Mouse (Mus musculus) midbrain, embryonic 12.5 days (tissue): ENCODE results near the gene Purb. TPM values are rescaled to one million over a fixed set of nuclear protein-coding genes. Genes with fewer than 3 reads are reported as not detected.
"Not testable (repeated sequence)": the region's sequence is repeated elsewhere in the genome, so short reads cannot be mapped to it uniquely, and the experiment has no call there.

Experiments
- ATAC-seq: fragments of 200-750 bp; cut with Nextera tagmentation; 2 replicates; pipeline ENCODE4 v1.8.0; 2017; ENCODE audit warnings: low read depth, moderate TSS enrichment, moderate library complexity; ENCODE audit not compliant: low FRiP score
- H3K27ac ChIP-seq: fragments of 300-500 bp; sonication (generic); replicated peaks from 2 replicates; pipeline ENCODE4 v1.5.1; 2016; ENCODE audit warnings: mild to moderate bottlenecking
- H3K27me3 ChIP-seq: fragments of 300-500 bp; sonication (generic); 2 replicates; pipeline ENCODE4 v1.6.1; 2016; ENCODE audit warnings: mild to moderate bottlenecking
- H3K36me3 ChIP-seq: fragments of 300-500 bp; sonication (generic); 2 replicates; pipeline ENCODE4 v1.6.1; 2016
- H3K4me1 ChIP-seq: fragments of 300-500 bp; sonication (generic); 2 replicates; pipeline ENCODE4 v1.6.1; 2016
- H3K4me2 ChIP-seq: fragments of 300-500 bp; sonication (generic); replicated peaks from 2 replicates; pipeline ENCODE4 v1.6.1; 2016; ENCODE audit warnings: mild to moderate bottlenecking, moderate library complexity
- H3K4me3 ChIP-seq: fragments of 300-500 bp; sonication (generic); 2 replicates; pipeline ENCODE4 v1.5.1; 2016; ENCODE audit warnings: mild to moderate bottlenecking
- H3K9ac ChIP-seq: fragments of 300-500 bp; sonication (generic); replicated peaks from 2 replicates; pipeline ENCODE4 v1.6.1; 2016; ENCODE audit warnings: mild to moderate bottlenecking, moderate library complexity
- H3K9me3 ChIP-seq: fragments of 300-500 bp; sonication (generic); 2 replicates; pipeline ENCODE4 v1.6.1; 2016; ENCODE audit warnings: mild to moderate bottlenecking
- WGBS: fragments of 180-500 bp; shearing (Covaris S2); methylation state at CpG from one replicate; pipeline ENCODE4 v1.1.7; 2016; 5-methylcytosine and 5-hydroxymethylcytosine counted together
- polyA plus RNA-seq: library from polyadenylated mRNA; unstranded; fragments of >200 nt; fragmentation: Nextera tagmentation; extraction: Ambion mirVana; gene quantifications from 2 replicates; pipeline ENCODE4 v1.2.1, GENCODE M21; 2016

The Purb gene
- polyA plus RNA-seq, 1 experiment from 2014 or later: 16.8 TPM

DNA sequence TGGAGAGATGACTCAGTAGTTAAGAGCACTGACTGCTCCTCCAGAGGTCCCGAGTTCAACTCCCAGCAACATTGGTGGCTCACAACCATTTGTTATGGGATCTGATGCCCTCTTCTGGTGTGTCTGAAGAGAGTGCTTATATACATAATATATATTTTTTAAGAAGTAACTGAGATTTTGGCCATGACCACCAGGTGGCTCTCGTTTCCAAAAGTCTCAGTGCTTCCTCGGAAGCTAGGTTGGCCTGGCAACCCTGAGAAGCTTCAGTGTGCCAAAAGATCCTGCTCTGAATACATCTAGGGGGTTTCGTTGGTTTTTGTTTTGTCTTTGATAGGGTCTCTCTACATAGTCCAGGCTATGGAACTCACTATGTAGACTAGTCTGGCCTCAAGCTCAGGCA lies 10.6 kb downstream of the Purb start:
- Histone ChIP-seq H3K36me3 (peaks cover 28% of the 10 kb centered on the region), H3K27ac (no peak overlapping the region), H3K9ac (no peak overlapping the region), H3K4me1 (peaks cover 10% of the 10 kb centered on the region), H3K4me3 (no peak overlapping the region), H3K27me3 (no peaks in the 10 kb centered on the region), H3K4me2 (no peak overlapping the region), H3K9me3 (no peaks in the 10 kb centered on the region)
- 33% methylated on average over 4 of the region's 4 CpGs for WGBS
- no peak for ATAC-seq

DNA sequence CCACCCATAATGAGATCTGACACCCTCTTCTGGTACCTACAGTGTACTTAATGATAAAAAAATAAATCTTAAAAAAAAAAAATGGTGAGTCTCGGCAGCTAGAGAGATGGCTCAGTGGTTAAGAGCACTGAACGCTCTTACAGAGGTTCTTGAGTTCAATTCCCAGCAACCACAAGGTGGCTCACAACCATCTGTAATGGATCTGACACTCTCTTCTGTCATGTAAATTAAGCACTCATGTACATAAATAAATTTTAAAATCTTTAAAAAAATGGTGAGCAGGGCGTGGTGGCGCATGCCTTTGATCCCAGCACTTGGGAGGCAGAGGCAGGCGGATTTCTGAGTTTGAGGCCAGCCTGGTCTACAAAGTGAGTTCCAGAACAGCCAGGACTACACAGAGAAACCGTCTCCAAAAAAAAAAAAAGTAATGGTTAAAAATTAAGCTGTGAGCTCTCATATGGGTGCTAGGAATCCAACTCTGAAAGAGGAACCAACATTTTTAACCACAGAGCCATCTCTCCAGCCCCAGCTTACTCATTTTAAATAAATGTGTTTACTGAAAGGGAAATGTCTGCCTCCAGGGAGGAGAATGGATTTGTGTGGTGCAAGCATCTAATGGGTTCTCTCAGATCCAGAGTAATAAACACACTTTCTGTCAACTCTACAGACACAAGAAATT lies 12.4 kb downstream of the Purb start:
- no peak for ATAC-seq
- Histone ChIP-seq H3K4me3 (no peak overlapping the region), H3K36me3 (peaks cover 28% of the 10 kb centered on the region), H3K4me2 (no peak overlapping the region), H3K9ac (no peak overlapping the region), H3K9me3 (no peaks in the 10 kb centered on the region), H3K27me3 (no peaks in the 10 kb centered on the region), H3K4me1 (0 out of 2 replicates have a peak, but pooled peaks cover 6% of the 10 kb centered on the region), H3K27ac (no peak overlapping the region)
- 93% methylated on average over 6 of the region's 6 CpGs for WGBS

DNA sequence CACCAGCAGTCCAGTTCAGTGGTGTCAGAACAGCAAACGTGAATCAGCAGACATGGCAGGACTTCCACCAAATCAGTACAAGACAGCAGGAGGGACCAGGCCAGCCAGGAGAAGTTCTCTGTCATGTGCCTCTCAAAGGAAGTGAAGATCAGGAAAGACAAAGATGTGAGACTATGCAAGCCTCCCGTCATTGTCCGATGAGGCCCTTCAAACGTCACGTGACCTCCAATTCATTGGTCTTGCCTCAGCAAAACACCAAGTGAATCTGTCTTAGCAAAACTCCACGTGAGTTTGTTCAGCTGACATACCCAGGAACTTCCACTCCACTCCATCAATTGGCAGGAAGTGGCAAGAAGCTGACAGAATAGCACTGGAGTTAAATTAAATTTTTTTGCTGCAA lies 19.6 kb downstream of the Purb start:
- no peak overlapping the region for H3K4me2 ChIP-seq
- no peaks in the 10 kb centered on the region for H3K27me3 ChIP-seq
- H3K9ac ChIP-seq: no peak overlapping the region
- 84% methylated on average over 6 of the region's 6 CpGs for WGBS
- H3K4me1 ChIP-seq: no peaks in the 10 kb centered on the region
- no peaks in the 10 kb centered on the region for H3K36me3 ChIP-seq
- no peak for ATAC-seq
- H3K27ac ChIP-seq: no peak overlapping the region
- no peak overlapping the region for H3K4me3 ChIP-seq
- no peaks in the 10 kb centered on the region for H3K9me3 ChIP-seq

DNA sequence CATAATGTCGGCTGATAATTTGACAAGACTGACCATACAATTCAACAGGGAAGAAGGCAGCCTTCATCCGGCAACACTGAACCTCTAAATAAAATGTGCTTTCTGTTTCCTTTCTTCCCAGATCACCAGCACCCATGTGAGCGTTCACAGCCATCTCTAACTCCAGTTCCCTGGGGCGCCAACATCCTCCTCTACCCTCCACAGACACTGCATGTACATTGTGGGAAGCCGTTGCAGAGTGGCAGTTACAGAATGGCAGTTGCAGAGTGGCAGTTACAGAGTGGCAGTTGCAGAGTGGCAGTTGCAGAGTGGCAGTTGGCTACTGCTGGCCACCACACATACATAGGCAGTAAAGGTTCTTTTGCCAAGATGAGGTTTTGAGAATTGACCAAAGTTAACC lies 27.6 kb downstream of the Purb start:
- H3K4me3 ChIP-seq, H3K36me3 ChIP-seq, H3K9me3 ChIP-seq, ATAC-seq, H3K27ac ChIP-seq, H3K4me1 ChIP-seq, H3K27me3 ChIP-seq, H3K4me2 ChIP-seq, H3K9ac ChIP-seq: not testable (repeated sequence)
- WGBS: 94% methylated on average over 5 of the region's 5 CpGs

DNA sequence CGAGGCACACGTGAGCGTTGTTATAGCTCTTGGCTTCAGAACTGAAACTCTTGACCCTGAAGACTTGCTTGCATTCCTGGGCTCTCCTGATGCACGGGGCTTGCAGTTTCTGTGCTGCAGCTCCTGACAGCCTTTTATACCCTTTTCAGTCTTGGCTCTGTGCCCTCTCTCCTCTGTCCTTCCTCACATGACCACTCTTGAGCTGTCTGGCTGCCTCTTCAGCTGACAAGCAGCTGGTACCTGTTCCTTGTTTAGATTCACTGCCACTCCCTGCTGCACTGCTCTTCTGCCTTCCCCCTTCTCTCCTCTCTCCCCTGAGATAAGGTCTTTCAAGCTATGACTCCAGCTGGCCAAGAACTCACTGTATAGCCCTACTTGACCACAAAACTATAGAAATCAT lies 28.2 kb downstream of the Purb start:
- WGBS: 90% methylated on average over 4 of the region's 4 CpGs
- H3K27ac ChIP-seq: no peak overlapping the region
- no peak overlapping the region for H3K4me2 ChIP-seq
- no peak for ATAC-seq
- H3K9me3 ChIP-seq: no peaks in the 10 kb centered on the region
- H3K27me3 ChIP-seq: no peaks in the 10 kb centered on the region
- H3K9ac ChIP-seq: no peak overlapping the region
- H3K36me3 ChIP-seq: no peaks in the 10 kb centered on the region
- peaks cover 10% of the 10 kb centered on the region for H3K4me1 ChIP-seq
- no peak overlapping the region for H3K4me3 ChIP-seq

DNA sequence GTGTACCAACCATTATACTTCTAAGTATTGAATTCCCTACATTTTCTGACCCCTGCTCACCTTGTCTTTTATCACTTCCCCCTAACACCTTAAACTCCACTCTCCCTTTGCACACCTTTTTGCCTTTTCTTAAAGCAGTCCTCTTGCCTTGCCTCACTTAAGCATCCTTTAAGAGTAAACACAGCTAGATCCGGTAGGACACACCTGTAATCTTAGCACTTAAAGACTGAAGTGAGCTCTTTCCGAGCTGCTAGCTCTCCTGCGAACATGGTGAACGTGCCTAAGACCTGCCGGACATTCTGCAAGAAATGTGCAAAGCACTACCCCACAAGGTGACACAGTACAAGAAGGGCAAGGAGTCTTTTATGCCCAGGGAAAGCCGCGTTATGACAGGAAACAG lies 29.8 kb downstream of the Purb start:
- no peak overlapping the region for H3K9ac ChIP-seq
- peaks cover 7% of the 10 kb centered on the region; the same call in 1 of the 2 replicates for H3K36me3 ChIP-seq
- no peak overlapping the region for H3K4me2 ChIP-seq
- ATAC-seq: no peak
- H3K27ac ChIP-seq: no peak overlapping the region
- H3K9me3 ChIP-seq: no peaks in the 10 kb centered on the region
- no peaks in the 10 kb centered on the region for H3K27me3 ChIP-seq
- peaks cover 10% of the 10 kb centered on the region for H3K4me1 ChIP-seq
- H3K4me3 ChIP-seq: no peak overlapping the region
- 87% methylated on average over 7 of the region's 7 CpGs for WGBS

DNA sequence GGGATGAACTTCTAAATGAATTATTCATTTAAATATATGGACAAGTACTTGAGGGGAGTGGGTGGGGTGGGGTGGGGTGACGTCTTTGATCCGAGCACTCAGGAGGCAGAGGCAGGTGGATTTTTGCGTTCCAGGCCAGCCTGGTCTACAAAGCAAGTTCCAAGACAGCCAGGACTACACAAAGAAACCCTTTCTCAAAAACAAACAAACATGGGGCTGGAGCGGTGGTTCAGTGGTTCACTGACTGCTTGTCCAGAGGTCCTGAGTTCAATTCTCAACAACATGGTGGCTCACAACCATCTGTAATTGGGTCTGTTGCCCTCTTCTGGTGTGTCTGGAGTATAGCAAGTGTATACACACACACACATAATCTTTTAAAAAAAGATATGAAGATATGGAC lies 30.3 kb downstream of the Purb start:
- no peak for ATAC-seq
- no peak overlapping the region for H3K4me2 ChIP-seq
- H3K9ac ChIP-seq: no peak overlapping the region
- no peaks in the 10 kb centered on the region for H3K27me3 ChIP-seq
- no peak overlapping the region for H3K27ac ChIP-seq
- H3K9me3 ChIP-seq: no peaks in the 10 kb centered on the region
- 77% methylated on average over 4 of the region's 4 CpGs for WGBS
- H3K36me3 ChIP-seq: peaks cover 10% of the 10 kb centered on the region; the same call in 1 of the 2 replicates
- peaks cover 10% of the 10 kb centered on the region for H3K4me1 ChIP-seq
- no peak overlapping the region for H3K4me3 ChIP-seq

DNA sequence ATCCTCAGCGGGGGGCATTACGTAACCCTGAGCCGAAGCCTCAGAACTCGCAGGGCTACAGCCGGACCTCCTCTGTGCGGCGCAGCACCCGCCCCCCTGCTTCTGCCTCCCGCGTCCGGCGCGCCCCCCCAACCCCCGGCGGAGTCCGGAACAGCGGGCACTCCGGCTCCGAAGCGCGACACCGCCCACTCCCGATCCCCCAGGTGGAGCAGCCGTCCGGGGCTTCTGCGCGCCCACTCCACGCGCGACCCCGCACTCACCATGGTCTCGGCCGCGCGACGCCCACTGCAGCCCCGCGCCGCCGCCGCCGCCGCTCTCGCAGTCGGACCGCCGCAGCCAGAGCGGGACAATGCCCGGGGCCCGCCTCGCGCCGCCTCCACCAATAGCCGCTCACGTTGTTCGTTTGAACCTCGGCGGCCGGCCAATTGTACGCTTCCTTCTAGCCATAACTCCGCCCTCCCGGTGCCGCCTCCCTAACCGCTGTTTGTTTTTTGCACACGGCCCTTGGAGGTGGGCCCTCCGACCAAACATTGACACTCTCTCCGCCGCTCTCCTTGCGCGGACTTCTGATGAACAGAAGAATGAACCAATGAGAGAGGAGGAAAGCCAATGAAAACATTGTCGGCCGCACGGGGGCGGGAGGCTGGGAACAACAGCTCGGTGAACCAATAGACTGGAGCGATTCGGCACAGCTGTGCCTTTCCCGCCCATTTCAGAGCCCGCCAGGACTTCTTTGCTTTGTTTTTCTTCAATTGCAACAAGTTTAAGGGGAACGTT lies 31.5 kb downstream of the Purb start, which contains the start of gene H2afv:
H2afv (minus strand) TSS at position 367 of the 777 bp plus-strand sequence.
- H3K9ac ChIP-seq: peak within 1 kb of the TSS; percentile 84
- peak within 1 kb of the TSS; percentile 83 for H3K4me3 ChIP-seq
- H3K27me3 ChIP-seq: no peaks in the 10 kb centered on the region
- under 1% methylated on average over 79 of the region's 80 CpGs for WGBS
- H3K4me1 ChIP-seq: peaks cover 10% of the 10 kb centered on the region
- H3K27ac ChIP-seq: peak within 1 kb of the TSS; percentile 97
- ATAC-seq: peak; percentile 98
- H3K4me2 ChIP-seq: peak within 1 kb of the TSS; percentile 68
- peaks cover 10% of the 10 kb centered on the region; the same call in 1 of the 2 replicates for H3K36me3 ChIP-seq
- no peaks in the 10 kb centered on the region for H3K9me3 ChIP-seq

DNA sequence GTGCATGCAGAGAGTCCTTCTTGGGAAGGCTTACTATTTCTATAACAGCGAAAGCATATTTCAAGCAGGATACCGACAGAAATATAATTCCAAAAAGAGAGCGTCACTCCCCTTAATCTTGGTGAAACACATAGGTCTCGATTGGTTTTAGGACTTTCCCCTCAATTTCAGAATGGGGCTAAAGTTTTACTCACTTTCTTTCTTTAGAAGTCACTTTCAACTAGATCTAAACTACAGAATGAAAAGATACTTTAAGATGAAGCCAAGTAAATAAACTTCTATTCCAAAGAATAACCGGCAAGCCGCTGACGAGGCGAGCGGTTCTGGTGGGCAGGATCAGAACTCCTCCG lies 32.0 kb downstream of the Purb start:
- H3K36me3 ChIP-seq: peaks cover 10% of the 10 kb centered on the region; the same call in 1 of the 2 replicates
- no peak for ATAC-seq
- H3K9me3 ChIP-seq: no peaks in the 10 kb centered on the region
- H3K27me3 ChIP-seq: no peaks in the 10 kb centered on the region
- 0% methylated on average over 10 of the region's 10 CpGs for WGBS
- H3K4me2 ChIP-seq: peak overlapping the region; percentile 68
- peak overlapping the region; percentile 97 for H3K27ac ChIP-seq
- peaks cover 10% of the 10 kb centered on the region for H3K4me1 ChIP-seq
- peak overlapping the region; percentile 83 for H3K4me3 ChIP-seq
- peak overlapping the region; percentile 84 for H3K9ac ChIP-seq

DNA sequence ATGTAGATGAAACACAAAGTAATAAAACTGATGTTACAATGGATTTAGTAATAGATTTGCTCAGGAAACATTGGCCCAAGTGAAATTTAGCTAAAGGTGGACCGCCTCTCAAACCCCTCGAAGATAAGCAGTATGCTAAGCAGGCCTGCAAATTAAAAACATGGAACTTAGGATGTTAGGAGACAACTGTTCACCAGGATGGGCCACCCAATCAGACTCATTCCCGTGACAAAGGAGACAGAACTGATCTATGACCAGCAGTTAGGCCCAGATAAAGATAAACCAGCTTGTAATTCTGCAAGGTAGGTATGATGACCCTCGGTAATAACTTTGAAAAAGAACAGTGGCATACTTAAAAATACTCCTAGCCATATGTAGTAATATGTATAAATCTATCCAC lies 32.6 kb downstream of the Purb start:
- Histone ChIP-seq H3K27ac (peak overlapping the region; percentile 97), H3K4me1 (peaks cover 10% of the 10 kb centered on the region), H3K4me2 (peak overlapping the region; percentile 68), H3K9ac (peak overlapping the region; percentile 84), H3K36me3 (peaks cover 11% of the 10 kb centered on the region), H3K9me3 (no peaks in the 10 kb centered on the region), H3K4me3 (peak overlapping the region; percentile 83), H3K27me3 (no peaks in the 10 kb centered on the region)
- no peak for ATAC-seq
- 62% methylated on average over 4 of the region's 4 CpGs for WGBS

DNA sequence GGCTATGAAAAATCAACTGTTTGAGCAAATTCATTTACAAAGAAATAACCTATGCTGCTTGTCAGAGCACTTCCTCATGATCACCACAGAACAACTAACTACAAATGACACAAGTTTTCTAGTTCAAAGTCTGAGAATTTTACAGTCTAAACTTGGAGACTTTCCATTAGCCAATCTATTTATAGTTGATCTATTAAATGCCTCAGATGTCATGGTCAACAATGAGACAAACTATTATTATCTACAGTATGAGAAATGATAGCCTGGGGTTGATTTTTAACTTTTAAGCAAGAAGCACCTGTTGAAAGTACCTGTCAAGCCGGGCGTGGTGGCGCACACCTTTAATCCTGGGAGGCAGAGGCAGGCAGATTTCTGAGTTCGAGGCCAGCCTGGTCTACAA lies 33.2 kb downstream of the Purb start:
- Histone ChIP-seq H3K36me3 (peaks cover 17% of the 10 kb centered on the region), H3K4me1 (peaks cover 10% of the 10 kb centered on the region), H3K9me3 (no peaks in the 10 kb centered on the region), H3K27me3 (no peaks in the 10 kb centered on the region), H3K4me3 (no peak overlapping the region), H3K4me2 (peak overlapping the region; percentile 68; the same call in 1 of the 2 replicates), H3K9ac (no peak overlapping the region), H3K27ac (no peak overlapping the region)
- no peak for ATAC-seq
- 94% methylated on average over 4 of the region's 4 CpGs for WGBS

DNA sequence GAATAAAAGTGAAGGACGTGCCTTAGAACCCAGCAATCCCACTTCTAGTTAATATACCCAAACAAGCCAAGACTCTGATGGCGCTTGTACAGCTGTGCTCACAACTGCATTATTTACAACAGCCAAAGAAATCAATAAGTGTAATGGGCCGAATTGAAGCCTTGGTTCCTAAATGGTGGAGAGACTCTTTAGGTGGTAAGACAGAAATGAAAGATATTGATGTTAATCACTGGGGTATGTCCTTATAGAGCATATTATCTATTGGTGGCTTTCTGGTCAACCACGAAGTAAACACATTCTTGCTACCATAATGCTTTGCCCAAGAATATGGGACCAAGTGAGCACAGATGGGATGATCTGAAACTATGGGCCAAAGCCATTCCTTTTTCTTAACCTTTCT lies 35.5 kb downstream of the Purb start:
- H3K9me3 ChIP-seq: no peaks in the 10 kb centered on the region
- no peaks in the 10 kb centered on the region for H3K27me3 ChIP-seq
- ATAC-seq: no peak
- H3K9ac ChIP-seq: no peak overlapping the region
- no peak overlapping the region for H3K4me2 ChIP-seq
- no peak overlapping the region for H3K4me3 ChIP-seq
- H3K4me1 ChIP-seq: peaks cover 10% of the 10 kb centered on the region
- H3K36me3 ChIP-seq: peaks cover 39% of the 10 kb centered on the region
- 94% methylated on average over 4 of the region's 4 CpGs for WGBS
- H3K27ac ChIP-seq: no peak overlapping the region
